Mouse (Mus musculus) layer of hippocampus, adult 9-10 months (tissue): ENCODE data around the gene Gm45753.
"Not testable (repeated sequence)": the region's sequence is repeated elsewhere in the genome, so short reads cannot be mapped to it uniquely, and the experiment has no call there.

Experiments
- DNase-seq: peaks from one replicate; pipeline ENCODE4 v3.0.0; 2022; ENCODE audit warnings: low spot score

Gm45753 gene

GRCm38 (mm10) chr8:45308366-45308765 is at the start of gene Gm45753:
Gm45753 (minus strand) TSS chr8:45308466.
- no peak for DNase-seq

- DNase-seq = no peak
Measured at GRCm38 (mm10) chr8:45355809-45356208, 47.5 kb upstream of the Gm45753 start.

GRCm38 (mm10) chr8:45345031-45345430 is 36.8 kb upstream of the Gm45753 start:
- DNase-seq = peak; percentile 42

- no peak for DNase-seq
Measured at GRCm38 (mm10) chr8:45344298-45344697, 36.0 kb upstream of the Gm45753 start.

GRCm38 (mm10) chr8:45341630-45342628 is 33.7 kb upstream of the Gm45753 start:
- no peak for DNase-seq

- no peak for DNase-seq
Measured at GRCm38 (mm10) chr8:45333493-45333892, 25.2 kb upstream of the Gm45753 start.

GRCm38 (mm10) chr8:45332685-45333409 is 24.6 kb upstream of the Gm45753 start, which contains the start of gene Cyp4v3:
Cyp4v3 (minus strand) TSS chr8:45333216.
- no peak for DNase-seq

- DNase-seq = no peak
Measured at GRCm38 (mm10) chr8:45330856-45331255, 22.6 kb upstream of the Gm45753 start.

- no peak for DNase-seq
Measured at GRCm38 (mm10) chr8:45329206-45329980, 21.1 kb upstream of the Gm45753 start.

- not testable (repeated sequence) for DNase-seq
Measured at GRCm38 (mm10) chr8:45327076-45327475, 18.8 kb upstream of the Gm45753 start.

- DNase-seq = no peak
Measured at GRCm38 (mm10) chr8:45324151-45324550, 15.9 kb upstream of the Gm45753 start.

GRCm38 (mm10) chr8:45321365-45321764 is 13.1 kb upstream of the Gm45753 start:
- no peak for DNase-seq

- no peak for DNase-seq
Measured at GRCm38 (mm10) chr8:45320930-45321329, 12.7 kb upstream of the Gm45753 start.

- DNase-seq = no peak
Measured at GRCm38 (mm10) chr8:45310967-45311366, 2.7 kb upstream of the Gm45753 start.

- no peak for DNase-seq
Measured at GRCm38 (mm10) chr8:45305479-45305878, 2.8 kb downstream of the Gm45753 start.

- no peak for DNase-seq
Measured at GRCm38 (mm10) chr8:45304354-45304753, 3.9 kb downstream of the Gm45753 start.

- no peak for DNase-seq
Measured at GRCm38 (mm10) chr8:45302390-45302789, 5.9 kb downstream of the Gm45753 start.

GRCm38 (mm10) chr8:45295276-45295675 is 13.0 kb downstream of the Gm45753 start:
- no peak for DNase-seq

GRCm38 (mm10) chr8:45294687-45295086 is 13.6 kb downstream of the Gm45753 start, which contains the start of gene Klkb1:
Klkb1 (minus strand) TSS chr8:45294859.
- DNase-seq = no peak

- peak; percentile 37 for DNase-seq
Measured at GRCm38 (mm10) chr8:45291790-45292189, 16.5 kb downstream of the Gm45753 start.

GRCm38 (mm10) chr8:45281630-45282029 is 26.6 kb downstream of the Gm45753 start:
- DNase-seq = no peak

GRCm38 (mm10) chr8:45277453-45277852 is 30.8 kb downstream of the Gm45753 start:
- DNase-seq = no peak
